Mouse (Mus musculus) forebrain, embryonic 13.5 days (tissue): ENCODE results near the gene Nkx2-1. TPM values are rescaled to one million over a fixed set of nuclear protein-coding genes. Genes with fewer than 3 reads are reported as not detected.
A peak's percentile ranks its signal among the peaks of the same experiment; 100 is the strongest.
"Not testable (repeated sequence)": the region's sequence is repeated elsewhere in the genome, so short reads cannot be mapped to it uniquely, and the experiment has no call there.

Experiments used
- ATAC-seq: fragments of 200-750 bp; cut with Nextera tagmentation; 2 replicates; pipeline ENCODE4 v1.8.0; 2017
- H3K27ac ChIP-seq: fragments of 300-500 bp; sonication (generic); 2 replicates; pipeline ENCODE4 v1.5.1; 2015; ENCODE audit warnings: inconsistent platforms, mild to moderate bottlenecking, moderate library complexity
- H3K27me3 ChIP-seq: fragments of 300-500 bp; sonication (generic); 2 replicates; pipeline ENCODE4 v1.6.1; 2015; ENCODE audit warnings: mild to moderate bottlenecking, inconsistent platforms
- H3K36me3 ChIP-seq: fragments of 300-500 bp; sonication (generic); 2 replicates; pipeline ENCODE4 v1.6.1; 2015; ENCODE audit warnings: mild to moderate bottlenecking, inconsistent platforms; ENCODE audit not compliant: poor library complexity, severe bottlenecking
- H3K4me1 ChIP-seq: fragments of 300-500 bp; sonication (generic); 2 replicates; pipeline ENCODE4 v1.6.1; 2015; ENCODE audit warnings: inconsistent platforms
- H3K4me2 ChIP-seq: fragments of 300-500 bp; sonication (generic); 2 replicates; pipeline ENCODE4 v1.6.1; 2015; ENCODE audit warnings: inconsistent platforms, mild to moderate bottlenecking, moderate library complexity
- H3K4me3 ChIP-seq: fragments of 300-500 bp; sonication (generic); 2 replicates; pipeline ENCODE4 v1.5.1; 2015; ENCODE audit warnings: mild to moderate bottlenecking, inconsistent platforms
- H3K9ac ChIP-seq: fragments of 300-500 bp; sonication (generic); 2 replicates; pipeline ENCODE4 v1.6.1; 2015; ENCODE audit warnings: mild to moderate bottlenecking, inconsistent platforms
- H3K9me3 ChIP-seq: fragments of 300-500 bp; sonication (generic); replicated peaks from 2 replicates; pipeline ENCODE4 v1.6.1; 2016; ENCODE audit warnings: inconsistent platforms
- WGBS: fragments of 180-500 bp; shearing (Covaris S2); methylation state at CpG from one replicate; pipeline ENCODE4 v1.1.7; 2015; 5-methylcytosine and 5-hydroxymethylcytosine counted together
- polyA plus RNA-seq: library from polyadenylated mRNA; unstranded; fragments of >200 nt; fragmentation: Nextera tagmentation; extraction: Ambion mirVana; gene quantifications from 2 replicates; pipeline ENCODE4 v1.2.1, GENCODE M21; 2015

Nkx2-1 gene
- polyA plus RNA-seq, 1 experiment from 2014 or later = 22.6 TPM

DNA sequence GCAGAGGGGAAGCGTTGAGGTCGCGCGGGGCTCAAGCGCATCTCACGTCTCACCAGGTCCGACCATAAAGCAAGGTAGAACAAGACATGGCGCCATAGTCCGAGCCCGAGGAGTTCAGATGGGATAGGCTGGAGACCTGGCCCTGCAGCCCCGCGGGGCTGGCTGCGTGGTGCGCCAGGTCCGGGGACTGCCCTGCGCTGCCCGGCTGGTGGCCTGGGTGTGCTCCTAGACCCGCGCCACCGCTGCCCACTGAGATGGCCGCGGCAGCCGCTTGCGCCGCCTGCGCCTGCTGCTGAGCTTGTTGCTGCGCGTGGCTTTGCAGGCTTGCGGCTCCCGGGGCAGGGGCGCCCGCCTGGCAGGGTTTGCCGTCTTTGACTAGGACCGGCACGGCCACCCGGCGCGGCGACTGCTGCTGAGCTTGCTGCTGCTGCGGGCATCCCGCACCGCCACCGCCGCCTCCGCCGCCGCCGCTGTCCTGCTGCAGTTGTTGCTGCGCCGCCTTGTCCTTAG, 3.7 kb downstream of the Nkx2-1 start:
- H3K9me3 ChIP-seq = no peaks in the 10 kb centered on the region
- H3K4me2 ChIP-seq = peak overlapping the region; percentile 51
- H3K27ac ChIP-seq = peak overlapping the region; percentile 86
- H3K4me1 ChIP-seq = peaks cover 18% of the 10 kb centered on the region
- no peaks in the 10 kb centered on the region for H3K36me3 ChIP-seq
- peaks cover 98% of the 10 kb centered on the region for H3K27me3 ChIP-seq
- peak overlapping the region; percentile 73 for H3K9ac ChIP-seq
- 0% methylated on average over 23 of the region's 50 CpGs for WGBS
- ATAC-seq = no peak
- H3K4me3 ChIP-seq = peak overlapping the region; percentile 43

DNA sequence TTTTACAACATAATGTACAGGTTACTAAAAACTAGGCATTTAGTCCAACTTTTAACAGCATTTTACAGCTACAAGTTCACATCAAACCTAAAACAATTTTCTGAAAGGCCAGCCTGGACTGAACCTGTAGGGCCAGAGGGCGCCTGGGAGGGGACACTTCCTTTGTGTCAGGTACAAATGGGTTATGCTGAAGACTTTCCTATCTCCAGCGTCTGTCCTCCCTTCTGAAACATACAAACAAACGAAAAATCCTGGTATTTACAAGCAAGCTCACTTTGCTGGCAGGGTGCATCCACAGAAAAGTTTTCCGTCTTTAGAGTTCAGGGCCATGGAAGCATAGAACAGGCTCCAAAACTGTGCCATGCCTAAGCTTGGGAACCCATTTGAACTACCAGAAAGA, 4.6 kb downstream of the Nkx2-1 start:
- H3K27me3 ChIP-seq = peaks cover 98% of the 10 kb centered on the region
- peak overlapping the region; percentile 30 for H3K4me2 ChIP-seq
- H3K27ac ChIP-seq = peak overlapping the region; percentile 41; the same call in 1 of the 2 replicates
- peak overlapping the region; percentile 34 for H3K4me3 ChIP-seq
- H3K4me1 ChIP-seq = peaks cover 18% of the 10 kb centered on the region
- whole genome bisulfite sequencing = 2% methylated on average over 4 of the region's 4 CpGs
- H3K9me3 ChIP-seq = no peaks in the 10 kb centered on the region
- no peaks in the 10 kb centered on the region for H3K36me3 ChIP-seq
- H3K9ac ChIP-seq = peak overlapping the region; percentile 58
- no peak for ATAC-seq

DNA sequence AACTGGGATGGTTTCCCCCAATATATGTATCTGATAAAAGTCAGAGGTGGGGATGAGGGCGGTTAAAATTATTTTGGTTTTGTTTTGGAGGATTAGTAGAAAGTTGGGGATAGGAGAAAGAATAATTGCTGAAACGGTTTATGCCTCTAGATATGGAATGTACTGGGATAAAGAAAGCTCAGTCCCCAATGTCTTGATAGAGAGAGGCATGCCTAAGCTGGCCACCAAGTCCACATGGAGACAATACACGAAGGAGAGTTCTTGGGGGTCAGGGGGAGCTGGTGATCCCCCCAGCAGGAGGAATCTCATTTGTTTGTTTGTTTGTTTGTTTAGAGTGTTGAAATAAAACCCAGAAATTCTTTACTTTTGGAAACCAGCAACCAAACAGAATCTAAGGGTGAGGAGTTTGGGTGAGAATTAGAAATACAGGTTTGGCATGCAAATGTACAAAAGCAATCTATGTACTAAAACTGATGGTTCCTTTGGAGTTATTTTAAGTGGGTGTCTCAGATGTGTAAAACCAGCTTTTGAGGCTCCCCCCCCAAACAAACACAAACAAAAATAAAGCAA, 5.6 kb downstream of the Nkx2-1 start:
- H3K9ac ChIP-seq = peak overlapping the region; percentile 51

GRCm38 (mm10) chr12:56529931-56530330, 6.8 kb downstream of the Nkx2-1 start:
- Histone ChIP-seq H3K9me3 (no peaks in the 10 kb centered on the region), H3K36me3 (no peaks in the 10 kb centered on the region), H3K4me2 (peak overlapping the region; percentile 48), H3K9ac (peak overlapping the region; percentile 51), H3K4me1 (peaks cover 14% of the 10 kb centered on the region), H3K27me3 (peaks cover 95% of the 10 kb centered on the region), H3K4me3 (peak overlapping the region; percentile 34), H3K27ac (peak overlapping the region; percentile 68)
- no peak for ATAC-seq
- 4% methylated on average over 3 of the region's 3 CpGs for WGBS

More for the DNA sequence above, 5.6 kb downstream of the Nkx2-1 start:
- Histone ChIP-seq H3K36me3 (no peaks in the 10 kb centered on the region), H3K9me3 (no peaks in the 10 kb centered on the region), H3K27me3 (peaks cover 98% of the 10 kb centered on the region), H3K27ac (peak overlapping the region; percentile 68; the same call in 1 of the 2 replicates), H3K4me3 (peak overlapping the region; percentile 34), H3K4me2 (peak overlapping the region; percentile 48), H3K4me1 (peaks cover 18% of the 10 kb centered on the region)
- WGBS = 1% methylated on average over 3 of the region's 3 CpGs
- no peak for ATAC-seq

- peak overlapping the region; percentile 48 for H3K4me2 ChIP-seq
- H3K9me3 ChIP-seq = no peaks in the 10 kb centered on the region
- ATAC-seq = no peak
- H3K27me3 ChIP-seq = peaks cover 95% of the 10 kb centered on the region
- WGBS = 1% methylated on average over 36 of the region's 36 CpGs
- peak overlapping the region; percentile 68 for H3K27ac ChIP-seq
- H3K9ac ChIP-seq = peak overlapping the region; percentile 51
- peaks cover 6% of the 10 kb centered on the region; the same call in 1 of the 2 replicates for H3K4me1 ChIP-seq
- peak overlapping the region; percentile 34 for H3K4me3 ChIP-seq
- no peaks in the 10 kb centered on the region for H3K36me3 ChIP-seq
Measured at GRCm38 (mm10) chr12:56528881-56529681, 7.6 kb downstream of the Nkx2-1 start.

DNA sequence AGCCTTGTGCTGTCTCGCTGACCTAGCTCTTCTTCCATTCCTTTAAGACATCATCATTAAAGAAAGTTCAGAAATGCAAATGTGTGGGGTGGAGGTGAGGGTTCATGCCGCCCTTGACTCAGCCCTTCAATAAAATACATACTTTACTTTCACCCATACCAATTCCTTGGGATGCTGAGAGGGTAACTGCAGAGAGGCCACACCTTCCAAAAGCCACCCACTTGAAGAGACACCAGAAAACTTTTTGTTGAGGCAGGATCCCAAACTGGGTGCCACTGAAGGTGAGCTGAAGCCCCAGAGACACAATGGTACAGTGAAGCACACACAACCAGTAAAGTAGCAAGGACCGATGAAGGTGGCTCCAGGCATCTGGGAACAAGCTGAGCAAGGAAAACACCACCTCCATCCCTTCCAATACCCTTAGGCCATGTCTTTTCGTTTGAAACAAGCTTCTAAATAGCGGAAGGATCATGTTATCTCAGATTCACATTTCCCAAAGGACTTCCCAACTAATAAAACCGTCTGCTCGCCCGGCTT, 8.6 kb downstream of the Nkx2-1 start:
- Histone ChIP-seq H3K27ac (peak overlapping the region; percentile 68), H3K4me1 (peaks cover 2% of the 10 kb centered on the region; the same call in 1 of the 2 replicates), H3K4me2 (peak overlapping the region; percentile 48), H3K27me3 (peaks cover 95% of the 10 kb centered on the region), H3K36me3 (no peaks in the 10 kb centered on the region), H3K4me3 (peak overlapping the region; percentile 34), H3K9me3 (no peaks in the 10 kb centered on the region), H3K9ac (peak overlapping the region; percentile 51)
- WGBS = 2% methylated on average over 8 of the region's 8 CpGs
- ATAC-seq = no peak

DNA sequence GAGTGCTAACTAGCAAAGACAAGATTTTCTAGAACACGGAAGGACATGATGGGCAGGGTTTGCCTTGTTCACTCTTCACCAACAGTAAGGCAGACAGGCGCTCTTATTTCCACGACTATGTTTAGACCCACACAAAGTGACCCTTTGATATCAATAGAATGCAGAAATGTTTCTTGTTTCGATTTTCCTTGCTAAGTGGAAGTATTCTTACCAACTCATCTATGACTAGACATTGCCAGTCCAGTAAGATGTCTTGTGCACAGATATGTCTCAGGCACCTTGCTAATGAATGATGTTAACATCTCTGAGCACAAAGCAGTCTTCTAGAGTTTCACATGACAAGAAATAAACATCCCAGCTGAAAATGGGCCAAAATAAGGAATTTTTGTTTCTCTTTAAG, 9.6 kb downstream of the Nkx2-1 start:
- Histone ChIP-seq H3K27me3 (peaks cover 97% of the 10 kb centered on the region), H3K9me3 (no peaks in the 10 kb centered on the region), H3K27ac (peak overlapping the region; percentile 32; the same call in 1 of the 2 replicates), H3K4me3 (peak overlapping the region; percentile 17), H3K4me1 (no peaks in the 10 kb centered on the region), H3K36me3 (no peaks in the 10 kb centered on the region), H3K4me2 (peak overlapping the region; percentile 35), H3K9ac (peak overlapping the region; percentile 35; the same call in 1 of the 2 replicates)
- ATAC-seq = no peak
- 23% methylated on average over 4 of the region's 4 CpGs for WGBS

DNA sequence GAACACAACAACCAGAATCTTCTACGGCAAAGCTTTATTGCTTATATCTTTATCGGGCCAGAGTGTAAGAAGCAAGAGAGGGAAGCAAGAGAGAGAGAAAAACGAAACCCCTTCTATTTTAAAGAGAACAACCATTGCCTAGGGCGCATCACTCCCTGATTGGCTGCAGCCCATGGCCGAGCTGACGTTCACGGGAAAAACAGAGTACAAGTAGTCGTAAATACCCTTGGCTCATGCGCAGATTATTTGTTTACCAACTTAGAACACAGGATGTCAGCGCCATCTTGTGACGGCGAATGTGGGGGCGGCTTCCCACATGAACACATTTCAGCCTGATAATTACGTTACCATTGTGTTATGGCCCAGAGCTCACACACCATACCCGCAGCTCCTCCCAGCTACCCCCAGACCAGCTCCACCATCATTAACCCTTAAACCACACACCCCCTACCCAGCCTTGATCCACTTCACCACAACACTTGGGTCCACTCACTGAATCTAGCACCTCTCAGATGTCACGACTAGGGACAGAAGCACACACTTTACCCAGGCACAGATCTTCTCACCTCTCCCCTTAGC, 11.4 kb downstream of the Nkx2-1 start:
- H3K9me3 ChIP-seq, H3K36me3 ChIP-seq, H3K9ac ChIP-seq, H3K4me3 ChIP-seq, H3K4me1 ChIP-seq: not testable (repeated sequence)
- 5% methylated on average over 10 of the region's 16 CpGs for WGBS
- H3K27ac ChIP-seq = 0 out of 2 replicates have a peak overlapping the region, but pooled peaks have one; percentile 52
- ATAC-seq = peak; percentile 87
- peak overlapping the region; percentile 39 for H3K4me2 ChIP-seq
- H3K27me3 ChIP-seq = peaks cover 95% of the 10 kb centered on the region

DNA sequence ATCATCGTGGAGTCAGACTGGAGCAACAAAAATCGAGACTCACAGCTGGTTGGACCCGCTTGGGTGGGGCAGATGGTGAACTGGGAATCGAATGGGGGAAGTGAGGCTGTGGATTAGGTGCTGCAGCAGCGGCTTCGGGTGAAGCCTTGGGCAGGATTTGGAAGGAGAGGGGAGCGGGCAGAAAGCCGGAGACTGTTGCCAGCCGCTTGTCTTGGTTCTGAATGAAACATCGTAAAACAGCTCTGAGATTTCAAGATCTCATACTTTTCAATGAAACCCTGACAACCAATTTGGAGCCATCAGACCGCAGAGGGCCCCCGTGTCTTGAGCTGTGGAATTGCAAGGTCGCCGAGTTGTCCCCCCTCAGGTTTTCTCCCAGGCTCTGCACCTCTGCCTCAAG, 12.5 kb downstream of the Nkx2-1 start:
- no peak overlapping the region for H3K4me3 ChIP-seq
- H3K27me3 ChIP-seq = peaks cover 95% of the 10 kb centered on the region
- no peak overlapping the region for H3K9ac ChIP-seq
- peak overlapping the region; percentile 52 for H3K27ac ChIP-seq
- H3K36me3 ChIP-seq = no peaks in the 10 kb centered on the region
- no peaks in the 10 kb centered on the region for H3K4me1 ChIP-seq
- no peaks in the 10 kb centered on the region for H3K9me3 ChIP-seq
- H3K4me2 ChIP-seq = peak overlapping the region; percentile 39
- ATAC-seq = no peak
- WGBS = 5% methylated on average over 14 of the region's 14 CpGs

GRCm38 (mm10) chr12:56522191-56522590, 14.5 kb downstream of the Nkx2-1 start:
- no peaks in the 10 kb centered on the region for H3K36me3 ChIP-seq
- no peaks in the 10 kb centered on the region for H3K4me1 ChIP-seq
- H3K4me2 ChIP-seq = no peak overlapping the region
- H3K9me3 ChIP-seq = no peaks in the 10 kb centered on the region
- H3K27me3 ChIP-seq = peaks cover 95% of the 10 kb centered on the region
- no peak overlapping the region for H3K4me3 ChIP-seq
- H3K9ac ChIP-seq = no peak overlapping the region
- H3K27ac ChIP-seq = no peak overlapping the region
- ATAC-seq = no peak
- WGBS = 6% methylated on average over 4 of the region's 4 CpGs

DNA sequence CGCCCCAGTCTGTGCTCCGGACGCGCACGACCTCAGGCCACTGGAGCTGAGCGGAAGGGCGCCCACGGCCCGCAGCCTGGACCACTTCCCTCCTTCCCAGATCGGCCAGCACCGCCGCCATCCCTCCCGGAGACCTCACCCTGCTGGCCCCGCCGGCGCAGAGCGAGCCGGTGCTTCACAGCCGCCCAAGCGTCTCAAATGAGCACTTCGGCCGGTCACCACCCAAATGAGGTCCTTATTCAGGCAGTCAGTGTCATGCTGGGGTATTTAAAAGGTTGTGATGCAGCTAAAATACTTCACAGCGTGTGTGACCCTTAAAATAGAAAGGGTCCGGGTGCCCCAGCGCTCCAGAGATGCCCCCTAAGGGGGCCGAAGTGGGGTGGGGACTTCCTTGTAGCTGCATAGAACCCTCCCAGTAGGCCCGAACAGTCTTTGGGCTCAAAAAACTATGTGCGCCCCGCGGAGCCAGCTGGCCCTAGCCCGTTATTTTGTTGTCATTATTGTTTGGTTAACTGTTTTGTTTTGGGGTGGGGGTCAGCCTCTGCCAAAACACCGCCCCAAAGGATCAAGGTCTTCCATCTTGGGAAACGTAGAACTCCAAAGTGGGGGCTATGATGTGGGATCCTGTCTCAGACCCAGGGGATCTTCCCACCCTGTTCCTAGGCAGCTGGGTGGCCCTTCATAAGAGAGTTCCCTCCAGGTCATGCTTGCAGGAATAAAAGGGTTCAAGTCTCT, 15.4 kb downstream of the Nkx2-1 start:
- Histone ChIP-seq H3K27ac (peak overlapping the region; percentile 77), H3K4me1 (no peaks in the 10 kb centered on the region), H3K27me3 (peaks cover 92% of the 10 kb centered on the region), H3K9me3 (no peaks in the 10 kb centered on the region), H3K9ac (peak overlapping the region; percentile 60), H3K4me3 (peak overlapping the region; percentile 28), H3K4me2 (peak overlapping the region; percentile 51), H3K36me3 (no peaks in the 10 kb centered on the region)
- WGBS = 1% methylated on average over 33 of the region's 33 CpGs
- no peak for ATAC-seq
